Mouse (Mus musculus): Measurements from ENCODE around the gene Polr2e. TPM values are rescaled to one million over a fixed set of nuclear protein-coding genes. Genes with fewer than 3 reads are reported as not detected.

Polr2e gene
- polyA plus RNA-seq, 1 experiment, result 55.5 TPM

GRCm38 (mm10) chr10:80011740-80012139 is 27.9 kb downstream of the Polr2e start:
- peaks cover 6% of the 10 kb centered on the region for H3K4me1 ChIP-seq (ENCODE audit: control insufficient read depth, insufficient read depth, low read length)

GRCm38 (mm10) chr10:80004233-80004705 is 35.3 kb downstream of the Polr2e start:
- Histone ChIP-seq H3K27ac (ENCODE audit: insufficient read depth, low read depth, low read length) (no peak overlapping the region), H3K4me1 (ENCODE audit: control insufficient read depth, insufficient read depth, low read length) (no peaks in the 10 kb centered on the region), H3K4me3 (ENCODE audit: insufficient read depth, low read length) (no peak overlapping the region)
- no peak for TF ChIP-seq CTCF (IDR thresholded peaks at IDR 0.05; ENCODE audit: low read depth, low read length)

More at GRCm38 (mm10) chr10:80011740-80012139, 27.9 kb downstream of the Polr2e start:
- no peak overlapping the region for H3K4me3 ChIP-seq (ENCODE audit: insufficient read depth, low read length)
- H3K27ac ChIP-seq (ENCODE audit: insufficient read depth, low read depth, low read length), result no peak overlapping the region
- TF ChIP-seq CTCF (IDR thresholded peaks at IDR 0.05; ENCODE audit: low read depth, low read length), result no peak

- no peak overlapping the region for H3K27ac ChIP-seq (ENCODE audit: insufficient read depth, low read depth, low read length)
- no peaks in the 10 kb centered on the region for H3K4me1 ChIP-seq (ENCODE audit: control insufficient read depth, insufficient read depth, low read length)
- H3K4me3 ChIP-seq (ENCODE audit: insufficient read depth, low read length), result no peak overlapping the region
- TF ChIP-seq CTCF (IDR thresholded peaks at IDR 0.05; ENCODE audit: low read depth, low read length), result no peak
Observed at GRCm38 (mm10) chr10:80003374-80004232, 36.0 kb downstream of the Polr2e start.

GRCm38 (mm10) chr10:80002829-80003228 is 36.8 kb downstream of the Polr2e start:
- Histone ChIP-seq H3K4me1 (ENCODE audit: control insufficient read depth, insufficient read depth, low read length) (no peaks in the 10 kb centered on the region), H3K27ac (ENCODE audit: insufficient read depth, low read depth, low read length) (no peak overlapping the region), H3K4me3 (ENCODE audit: insufficient read depth, low read length) (no peak overlapping the region)
- TF ChIP-seq POLR2A (IDR thresholded peaks at IDR 0.05; ENCODE audit: borderline replicate concordance, low read depth, low read length) (no peak), CTCF (IDR thresholded peaks at IDR 0.05; ENCODE audit: low read depth, low read length) (no peak)

- TF ChIP-seq POLR2A (IDR thresholded peaks at IDR 0.05; ENCODE audit: borderline replicate concordance, low read depth, low read length), result no peak
- TF ChIP-seq CTCF (IDR thresholded peaks at IDR 0.05; ENCODE audit: low read depth, low read length), result no peak
- Histone ChIP-seq H3K4me1 (ENCODE audit: control insufficient read depth, insufficient read depth, low read length) (no peaks in the 10 kb centered on the region), H3K4me3 (ENCODE audit: insufficient read depth, low read length) (no peak overlapping the region), H3K27ac (ENCODE audit: insufficient read depth, low read depth, low read length) (no peak overlapping the region)
Observed at GRCm38 (mm10) chr10:80001945-80002344, 37.6 kb downstream of the Polr2e start.

- no peak overlapping the region for H3K27ac ChIP-seq (ENCODE audit: insufficient read depth, low read depth, low read length)
- peaks cover 22% of the 10 kb centered on the region for H3K4me1 ChIP-seq (ENCODE audit: control insufficient read depth, insufficient read depth, low read length)
- no peak overlapping the region for H3K4me3 ChIP-seq (ENCODE audit: insufficient read depth, low read length)
- no peak for TF ChIP-seq CTCF (IDR thresholded peaks at IDR 0.05; ENCODE audit: low read depth, low read length)
- no peak for TF ChIP-seq POLR2A (IDR thresholded peaks at IDR 0.05; ENCODE audit: borderline replicate concordance, low read depth, low read length)
Observed at GRCm38 (mm10) chr10:79997819-79998218, 41.8 kb downstream of the Polr2e start.

- Histone ChIP-seq H3K27ac (ENCODE audit: insufficient read depth, low read depth, low read length) (peak overlapping the region; percentile 11; the same call in 1 of the 2 replicates), H3K4me1 (ENCODE audit: control insufficient read depth, insufficient read depth, low read length) (peaks cover 22% of the 10 kb centered on the region)
- no peak for TF ChIP-seq CTCF (IDR thresholded peaks at IDR 0.05; ENCODE audit: low read depth, low read length)
- TF ChIP-seq POLR2A (IDR thresholded peaks at IDR 0.05; ENCODE audit: borderline replicate concordance, low read depth, low read length), result no peak
Observed at GRCm38 (mm10) chr10:79997034-79997760, 42.4 kb downstream of the Polr2e start.

GRCm38 (mm10) chr10:79996272-79997033 is 43.1 kb downstream of the Polr2e start, which contains the start of gene Abca7:
Gene Abca7, plus strand, starts transcription at chr10:79996494.
- H3K4me1 ChIP-seq (ENCODE audit: control insufficient read depth, insufficient read depth, low read length), result peaks cover 22% of the 10 kb centered on the region
- H3K27ac ChIP-seq (ENCODE audit: insufficient read depth, low read depth, low read length), result peak within 1 kb of the TSS; percentile 11
- TF ChIP-seq POLR2A (IDR thresholded peaks at IDR 0.05; ENCODE audit: borderline replicate concordance, low read depth, low read length) (no peak), CTCF (IDR thresholded peaks at IDR 0.05; ENCODE audit: low read depth, low read length) (no peak)
- peak within 1 kb of the TSS; percentile 70 for H3K4me3 ChIP-seq (ENCODE audit: insufficient read depth, low read length)

More at GRCm38 (mm10) chr10:79997034-79997760, 42.4 kb downstream of the Polr2e start:
- H3K4me3 ChIP-seq (ENCODE audit: insufficient read depth, low read length), result peak overlapping the region; percentile 70

GRCm38 (mm10) chr10:79995636-79996035 is 44.0 kb downstream of the Polr2e start:
- Histone ChIP-seq H3K4me1 (ENCODE audit: control insufficient read depth, insufficient read depth, low read length) (peaks cover 22% of the 10 kb centered on the region), H3K4me3 (ENCODE audit: insufficient read depth, low read length) (peak overlapping the region; percentile 16; the same call in 1 of the 2 replicates), H3K27ac (ENCODE audit: insufficient read depth, low read depth, low read length) (0 out of 2 replicates have a peak overlapping the region, but pooled peaks have one; percentile 0)
- TF ChIP-seq CTCF (IDR thresholded peaks at IDR 0.05; ENCODE audit: low read depth, low read length), result no peak
- TF ChIP-seq POLR2A (IDR thresholded peaks at IDR 0.05; ENCODE audit: borderline replicate concordance, low read depth, low read length), result no peak
